Mouse (Mus musculus): ENCODE results near the gene Nup210.

Gene Nup210

GRCm38 (mm10) chr6:91116244-91117145 is at the start of gene Nup210:
Nup210 (minus strand) TSS chr6:91116829.
- peak; percentile 91 to 93 for DNase-seq (ENCODE audit: low spot score in 2 of 2)

- DNase-seq (ENCODE audit: low spot score in 2 of 2) = peak; percentile 52 to 74
Measured at GRCm38 (mm10) chr6:91165210-91165609, 48.6 kb upstream of the Nup210 start.

GRCm38 (mm10) chr6:91164584-91164983 is 48.0 kb upstream of the Nup210 start:
- no peak for DNase-seq (ENCODE audit: low spot score in 2 of 2)

- peak; percentile 27 to 36 for DNase-seq (ENCODE audit: low spot score in 2 of 2)
Measured at GRCm38 (mm10) chr6:91163195-91163911, 46.7 kb upstream of the Nup210 start.

- DNase-seq (ENCODE audit: low spot score in 2 of 2) = no peak
Measured at GRCm38 (mm10) chr6:91162314-91162713, 45.7 kb upstream of the Nup210 start.

- DNase-seq (ENCODE audit: low spot score in 2 of 2) = no peak
Measured at GRCm38 (mm10) chr6:91161506-91162235, 45.0 kb upstream of the Nup210 start.

GRCm38 (mm10) chr6:91160976-91161375 is 44.3 kb upstream of the Nup210 start:
- no peak for DNase-seq (ENCODE audit: low spot score in 2 of 2)

GRCm38 (mm10) chr6:91160399-91160798 is 43.8 kb upstream of the Nup210 start:
- DNase-seq (ENCODE audit: low spot score in 2 of 2) = no peak

- no peak for DNase-seq (ENCODE audit: low spot score in 2 of 2)
Measured at GRCm38 (mm10) chr6:91159047-91159446, 42.4 kb upstream of the Nup210 start.

GRCm38 (mm10) chr6:91157237-91157570 is 40.6 kb upstream of the Nup210 start:
- no peak for DNase-seq (ENCODE audit: low spot score in 2 of 2)

GRCm38 (mm10) chr6:91156554-91157236 is 40.1 kb upstream of the Nup210 start, which contains the start of gene Hdac11:
Hdac11 (plus strand) TSS chr6:91156665.
- DNase-seq (ENCODE audit: low spot score in 2 of 2) = peak; percentile 78 to 80

- no peak for DNase-seq (ENCODE audit: low spot score in 2 of 2)
Measured at GRCm38 (mm10) chr6:91156062-91156461, 39.4 kb upstream of the Nup210 start.

GRCm38 (mm10) chr6:91155286-91155685 is 38.7 kb upstream of the Nup210 start:
- DNase-seq (ENCODE audit: low spot score in 2 of 2) = no peak

GRCm38 (mm10) chr6:91154685-91155084 is 38.1 kb upstream of the Nup210 start:
- DNase-seq (ENCODE audit: low spot score in 2 of 2) = no peak

- DNase-seq (ENCODE audit: low spot score in 2 of 2) = no peak
Measured at GRCm38 (mm10) chr6:91153549-91154064, 37.0 kb upstream of the Nup210 start.

GRCm38 (mm10) chr6:91152892-91153548 is 36.4 kb upstream of the Nup210 start:
- DNase-seq (ENCODE audit: low spot score in 2 of 2) = no peak

- DNase-seq (ENCODE audit: low spot score in 2 of 2) = no peak
Measured at GRCm38 (mm10) chr6:91147152-91147770, 30.6 kb upstream of the Nup210 start.

- no peak for DNase-seq (ENCODE audit: low spot score in 2 of 2)
Measured at GRCm38 (mm10) chr6:91146443-91147151, 30.0 kb upstream of the Nup210 start.

GRCm38 (mm10) chr6:91145572-91145971 is 28.9 kb upstream of the Nup210 start:
- no peak for DNase-seq (ENCODE audit: low spot score in 2 of 2)

GRCm38 (mm10) chr6:91145056-91145455 is 28.4 kb upstream of the Nup210 start:
- no peak for DNase-seq (ENCODE audit: low spot score in 2 of 2)
